Mouse (Mus musculus) cerebellum, adult 2 months (tissue): Measurements from ENCODE around the gene Zc3hc1.

Experiments
- CTCF ChIP-seq: fragments of 200-500 bp; IDR thresholded peaks from 2 replicates; pipeline ENCODE4 v1.5.1; 2011; ENCODE audit warnings: low read depth, mild to moderate bottlenecking, control low read depth, low read length, moderate library complexity, borderline replicate concordance; ENCODE audit not compliant: insufficient read depth
- POLR2A ChIP-seq: fragments of 200-500 bp; IDR thresholded peaks from 2 replicates; pipeline ENCODE4 v1.6.1; 2011; ENCODE audit warnings: low read length, control low read depth, borderline replicate concordance; ENCODE audit not compliant: insufficient read depth

GRCm38 (mm10) chr6:30321002-30321401 is 69.8 kb downstream of the Zc3hc1 start:
- TF ChIP-seq POLR2A = no peak
- no peak for TF ChIP-seq CTCF
